Mouse (Mus musculus) hindbrain, embryonic 11.5 days (tissue): ENCODE measurements around the gene Hormad1. TPM values are rescaled to one million over a fixed set of nuclear protein-coding genes. Genes with fewer than 3 reads are reported as not detected.
A peak's percentile ranks its signal among the peaks of the same experiment; 100 is the strongest.
"Not testable (repeated sequence)": the region's sequence is repeated elsewhere in the genome, so short reads cannot be mapped to it uniquely, and the experiment has no call there.

Experiments used
- ATAC-seq: fragments of 200-750 bp; cut with Nextera tagmentation; 2 replicates; pipeline ENCODE4 v1.8.0; 2017; ENCODE audit warnings: mild to moderate bottlenecking, moderate TSS enrichment, moderate library complexity; ENCODE audit not compliant: low FRiP score
- DNase-seq: peaks from one replicate; pipeline ENCODE4 v3.0.0-alpha.2; 2015; ENCODE audit warnings: low spot score
- H3K27ac ChIP-seq: fragments of 300-500 bp; sonication (generic); 2 replicates; pipeline ENCODE4 v1.5.1; 2014; ENCODE audit warnings: mild to moderate bottlenecking, low read depth, low read length
- H3K27me3 ChIP-seq: fragments of 300-500 bp; sonication (generic); 2 replicates; pipeline ENCODE4 v1.6.1; 2014; ENCODE audit warnings: mild to moderate bottlenecking, low read length, moderate library complexity, mixed read lengths; ENCODE audit not compliant: control insufficient read depth, insufficient read depth
- H3K36me3 ChIP-seq: fragments of 300-500 bp; sonication (generic); 2 replicates; pipeline ENCODE4 v1.6.1; 2014; ENCODE audit warnings: mild to moderate bottlenecking, low read length, moderate library complexity, mixed read lengths; ENCODE audit not compliant: control insufficient read depth, insufficient read depth
- H3K4me1 ChIP-seq: fragments of 300-500 bp; sonication (generic); replicated peaks from 2 replicates; pipeline ENCODE4 v1.6.1; 2014; ENCODE audit warnings: low read length, mixed read lengths; ENCODE audit not compliant: control insufficient read depth, insufficient read depth
- H3K4me2 ChIP-seq: fragments of 300-500 bp; sonication (generic); replicated peaks from 2 replicates; pipeline ENCODE4 v1.6.1; 2014; ENCODE audit warnings: mild to moderate bottlenecking, low read depth, low read length
- H3K4me3 ChIP-seq: fragments of 300-500 bp; sonication (generic); 2 replicates; pipeline ENCODE4 v1.5.1; 2014; ENCODE audit warnings: low read depth, low read length
- H3K9ac ChIP-seq: fragments of 300-500 bp; sonication (generic); 2 replicates; pipeline ENCODE4 v1.6.1; 2014; ENCODE audit warnings: low read depth, low read length
- H3K9me3 ChIP-seq: fragments of 300-500 bp; sonication (generic); 2 replicates; pipeline ENCODE4 v1.6.1; 2016; ENCODE audit warnings: low read length; ENCODE audit not compliant: control insufficient read depth
- WGBS: fragments of 180-500 bp; shearing (Covaris S2); extraction: QIAGEN DNeasy Blood & Tissue Kit; methylation state at CpG from one replicate; pipeline ENCODE4 v1.1.7; 2014; 5-methylcytosine and 5-hydroxymethylcytosine counted together
- polyA plus RNA-seq: library from polyadenylated mRNA; unstranded; fragments of >200 nt; fragmentation: Nextera tagmentation; extraction: Ambion mirVana; gene quantifications from 2 replicates; pipeline ENCODE4 v1.2.1, GENCODE M21; 2014

The Hormad1 gene
- polyA plus RNA-seq, 1 experiment from 2014 or later = not detected

GRCm38 (mm10) chr3:95588604-95589086, 29.2 kb downstream of the Hormad1 start, which contains the start of gene Golph3l:
Gene Golph3l (plus strand): TSS chr3:95588934.
- Histone ChIP-seq H3K4me3 (peak within 1 kb of the TSS; percentile 64), H3K9ac (peak within 1 kb of the TSS; percentile 64), H3K27ac (no peak within 1 kb of the TSS), H3K9me3 (no peaks in the 10 kb centered on the region), H3K4me2 (peak within 1 kb of the TSS; percentile 52), H3K4me1 (no peaks in the 10 kb centered on the region), H3K27me3 (no peaks in the 10 kb centered on the region), H3K36me3 (no peaks in the 10 kb centered on the region)
- DNase-seq = peak; percentile 89
- WGBS = under 1% methylated on average over 12 of the region's 12 CpGs
- peak; percentile 100 for ATAC-seq

- Histone ChIP-seq H3K27me3 (no peaks in the 10 kb centered on the region), H3K9ac (no peak overlapping the region), H3K9me3 (no peaks in the 10 kb centered on the region), H3K36me3 (no peaks in the 10 kb centered on the region), H3K4me1 (no peaks in the 10 kb centered on the region), H3K27ac (no peak overlapping the region), H3K4me3 (no peak overlapping the region), H3K4me2 (no peak overlapping the region)
- DNase-seq (no peak), ATAC-seq (no peak)
Observed at GRCm38 (mm10) chr3:95598734-95599133, 39.3 kb downstream of the Hormad1 start.

- no peaks in the 10 kb centered on the region for H3K36me3 ChIP-seq
- H3K4me1 ChIP-seq = no peaks in the 10 kb centered on the region
- H3K27me3 ChIP-seq = no peaks in the 10 kb centered on the region
- DNase-seq (no peak), ATAC-seq (no peak)
- no peak overlapping the region for H3K4me3 ChIP-seq
- no peak overlapping the region for H3K27ac ChIP-seq
- 91% methylated on average over 3 of the region's 3 CpGs for WGBS
- no peaks in the 10 kb centered on the region for H3K9me3 ChIP-seq
- no peak overlapping the region for H3K9ac ChIP-seq
- H3K4me2 ChIP-seq = no peak overlapping the region
Observed at GRCm38 (mm10) chr3:95601287-95601686, 41.8 kb downstream of the Hormad1 start.

- no peak overlapping the region for H3K9ac ChIP-seq
- no peak for DNase-seq
- WGBS = 93% methylated on average over 3 of the region's 3 CpGs
- H3K4me3 ChIP-seq = no peak overlapping the region
- H3K27me3 ChIP-seq = no peaks in the 10 kb centered on the region
- H3K4me2 ChIP-seq = no peak overlapping the region
- no peak overlapping the region for H3K27ac ChIP-seq
- no peak for ATAC-seq
- no peaks in the 10 kb centered on the region for H3K9me3 ChIP-seq
- H3K4me1 ChIP-seq = no peaks in the 10 kb centered on the region
- peaks cover 3% of the 10 kb centered on the region; the same call in 1 of the 2 replicates for H3K36me3 ChIP-seq
Observed at GRCm38 (mm10) chr3:95606096-95606495, 46.6 kb downstream of the Hormad1 start.

GRCm38 (mm10) chr3:95609195-95609594, 49.7 kb downstream of the Hormad1 start:
- no peak overlapping the region for H3K27ac ChIP-seq
- no peaks in the 10 kb centered on the region for H3K4me1 ChIP-seq
- DNase-seq = no peak
- no peak overlapping the region for H3K9ac ChIP-seq
- ATAC-seq = no peak
- WGBS = 74% methylated on average over 3 of the region's 3 CpGs
- no peak overlapping the region for H3K4me3 ChIP-seq
- no peaks in the 10 kb centered on the region for H3K27me3 ChIP-seq
- peaks cover 3% of the 10 kb centered on the region; the same call in 1 of the 2 replicates for H3K36me3 ChIP-seq
- H3K9me3 ChIP-seq = no peaks in the 10 kb centered on the region
- H3K4me2 ChIP-seq = no peak overlapping the region

GRCm38 (mm10) chr3:95613996-95614395, 54.5 kb downstream of the Hormad1 start:
- WGBS = 88% methylated on average over 1 of the region's 1 CpGs
- H3K4me1 ChIP-seq = no peaks in the 10 kb centered on the region
- ATAC-seq (no peak), DNase-seq (no peak)
- H3K4me3 ChIP-seq = no peak overlapping the region
- H3K9ac ChIP-seq = no peak overlapping the region
- no peak overlapping the region for H3K27ac ChIP-seq
- no peak overlapping the region for H3K4me2 ChIP-seq
- H3K36me3 ChIP-seq = peaks cover 7% of the 10 kb centered on the region; the same call in 1 of the 2 replicates
- H3K27me3 ChIP-seq = no peaks in the 10 kb centered on the region
- no peaks in the 10 kb centered on the region for H3K9me3 ChIP-seq

- 0 out of 2 replicates have a peak, but pooled peaks cover 4% of the 10 kb centered on the region for H3K36me3 ChIP-seq
- H3K4me1 ChIP-seq = no peaks in the 10 kb centered on the region
- no peak overlapping the region for H3K4me2 ChIP-seq
- H3K9me3 ChIP-seq = no peaks in the 10 kb centered on the region
- H3K27ac ChIP-seq = no peak overlapping the region
- no peak overlapping the region for H3K4me3 ChIP-seq
- ATAC-seq = no peak
- H3K9ac ChIP-seq = no peak overlapping the region
- WGBS = 85% methylated on average over 1 of the region's 1 CpGs
- no peak for DNase-seq
- H3K27me3 ChIP-seq = no peaks in the 10 kb centered on the region
Observed at GRCm38 (mm10) chr3:95618511-95618910, 59.0 kb downstream of the Hormad1 start.

GRCm38 (mm10) chr3:95621241-95621640, 61.8 kb downstream of the Hormad1 start:
- H3K9me3 ChIP-seq = no peaks in the 10 kb centered on the region
- no peak overlapping the region for H3K9ac ChIP-seq
- WGBS = 72% methylated on average over 1 of the region's 1 CpGs
- no peak for ATAC-seq
- H3K4me1 ChIP-seq = peaks cover 2% of the 10 kb centered on the region; the same call in 1 of the 2 replicates
- no peak overlapping the region for H3K27ac ChIP-seq
- H3K36me3 ChIP-seq = 0 out of 2 replicates have a peak, but pooled peaks cover 4% of the 10 kb centered on the region
- DNase-seq = no peak
- no peaks in the 10 kb centered on the region for H3K27me3 ChIP-seq
- no peak overlapping the region for H3K4me2 ChIP-seq
- no peak overlapping the region for H3K4me3 ChIP-seq

- H3K4me1 ChIP-seq, H3K9me3 ChIP-seq, H3K27me3 ChIP-seq, ATAC-seq, H3K9ac ChIP-seq, H3K27ac ChIP-seq, H3K36me3 ChIP-seq, H3K4me3 ChIP-seq, H3K4me2 ChIP-seq, DNase-seq: not testable (repeated sequence)
- WGBS = 93% methylated on average over 20 of the region's 20 CpGs
Observed at GRCm38 (mm10) chr3:95622421-95622820, 62.9 kb downstream of the Hormad1 start.
